Mouse (Mus musculus) erythroid progenitor cell, adult 5-6 weeks (primary cell): ENCODE data around the gene Gzma. TPM values are rescaled to one million over a fixed set of nuclear protein-coding genes. Genes with fewer than 3 reads are reported as not detected.

Experiments used
- ATAC-seq: replicated peaks from 2 replicates; pipeline ENCODE4 v1.8.0; 2016; ENCODE audit warnings: moderate number of reproducible peaks, mild to moderate bottlenecking, moderate TSS enrichment, inconsistent platforms; ENCODE audit not compliant: poor library complexity, low FRiP score, severe bottlenecking
- total RNA-seq, 2 experiments: library from RNA; stranded (forward) in 1 of 2; stranded (reverse) in 1 of 2; fragments of 150-400 nt in 1 of 2; fragments of 186-747, 209-891 nt in 1 of 2; gene quantifications; 2 replicates each; pipeline versions ENCODE4 v1.2.3 to v1.2.4; 2015 to 2017; ENCODE audit warnings: low replicate concordance in 2 of 2

The Gzma gene
- total RNA-seq (2015; ENCODE audit: low replicate concordance): 7.5 and 9.0 TPM in 2 replicates
- 0.91 and 11.7 TPM in 2 replicates for total RNA-seq (2017; ENCODE audit: low replicate concordance)

DNA sequence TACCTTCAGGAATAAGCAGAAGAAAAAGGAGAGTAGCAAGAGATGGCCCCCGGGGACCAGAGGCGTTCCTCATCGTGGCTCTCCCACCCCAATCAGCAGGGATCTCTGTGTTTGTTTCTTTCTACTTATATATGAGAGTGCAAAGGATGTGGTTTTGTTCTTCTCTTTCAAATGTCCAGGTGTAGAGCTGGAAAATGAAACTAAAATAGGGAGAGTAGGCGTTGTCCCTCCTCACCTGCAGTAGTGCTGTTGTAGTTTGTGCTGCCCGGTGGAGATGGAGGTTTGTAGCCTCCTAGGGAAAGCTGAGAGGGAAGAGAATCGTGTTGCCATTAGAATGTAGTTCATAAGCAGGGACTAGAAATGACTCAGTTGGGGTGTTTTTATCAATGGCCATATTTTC is at the start of gene Gzma:
Gzma (minus strand) TSS at position 103 of the 400 bp plus-strand sequence.
- no peak for ATAC-seq

- no peak for ATAC-seq
These were observed 38.8 kb upstream of the Gzma start for GRCm38 (mm10) chr13:113139597-113139996.

DNA sequence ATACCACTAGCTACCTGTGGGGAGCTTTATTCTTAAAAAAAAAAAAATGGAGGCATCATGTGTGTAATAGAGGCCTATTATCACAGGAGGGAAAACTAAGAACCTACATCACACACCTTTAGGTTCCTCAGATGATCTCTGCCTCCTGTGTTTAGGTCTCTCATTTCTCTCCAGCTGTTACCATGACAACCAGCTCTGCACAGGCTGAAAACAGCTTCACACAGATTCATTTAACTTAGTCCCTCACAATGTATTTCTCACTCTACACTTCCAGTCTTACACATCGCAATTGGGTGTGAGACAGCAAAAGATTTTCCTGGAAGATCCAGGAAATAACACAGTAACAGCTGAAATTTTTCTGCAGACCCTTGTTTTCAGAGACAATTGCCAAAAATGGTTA is 29.2 kb upstream of the Gzma start:
- no peak for ATAC-seq

DNA sequence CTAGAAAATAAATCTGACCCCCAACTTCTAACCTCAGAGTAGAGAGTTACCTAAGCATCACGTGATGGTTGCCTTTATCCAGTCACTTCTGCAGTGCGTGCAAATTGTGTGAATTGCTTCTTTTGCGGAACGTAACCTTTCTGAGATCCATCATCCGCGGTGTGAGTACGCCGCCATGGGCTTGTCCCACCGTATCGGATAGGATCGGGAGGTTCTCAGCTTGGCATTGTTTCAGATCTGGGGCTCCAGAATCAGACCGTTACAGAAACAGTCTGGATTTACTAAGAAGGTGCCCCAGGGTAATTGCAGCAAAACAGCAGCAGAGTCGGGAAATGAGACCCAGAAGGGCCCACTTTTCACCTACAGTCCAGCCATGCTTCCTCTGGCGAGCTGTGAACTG is 20.5 kb upstream of the Gzma start:
- ATAC-seq: no peak

- no peak for ATAC-seq
These were observed 19.8 kb upstream of the Gzma start for GRCm38 (mm10) chr13:113120324-113121237.

DNA sequence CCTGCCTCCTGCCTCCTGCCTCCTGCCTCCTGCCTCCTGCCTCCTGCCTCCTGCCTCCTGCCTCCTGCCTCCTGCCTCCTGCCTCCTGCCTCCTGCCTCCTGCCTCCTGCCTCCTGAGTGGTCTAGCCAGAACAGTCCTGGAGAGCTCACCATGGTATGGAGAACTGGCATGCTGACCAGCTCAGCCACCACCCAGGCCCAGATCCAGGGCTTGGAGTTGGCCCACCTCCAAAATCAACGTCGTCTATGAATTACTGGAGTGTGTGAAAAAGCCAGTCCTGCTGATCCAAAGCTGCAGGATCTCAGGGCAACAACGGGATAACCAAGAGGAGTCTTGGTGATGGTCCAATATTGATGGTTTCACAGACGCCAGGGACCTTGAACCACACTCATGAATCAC is 18.2 kb upstream of the Gzma start:
- ATAC-seq: no peak

- ATAC-seq: no peak
These were observed 4.0 kb upstream of the Gzma start for GRCm38 (mm10) chr13:113104759-113105158.

DNA sequence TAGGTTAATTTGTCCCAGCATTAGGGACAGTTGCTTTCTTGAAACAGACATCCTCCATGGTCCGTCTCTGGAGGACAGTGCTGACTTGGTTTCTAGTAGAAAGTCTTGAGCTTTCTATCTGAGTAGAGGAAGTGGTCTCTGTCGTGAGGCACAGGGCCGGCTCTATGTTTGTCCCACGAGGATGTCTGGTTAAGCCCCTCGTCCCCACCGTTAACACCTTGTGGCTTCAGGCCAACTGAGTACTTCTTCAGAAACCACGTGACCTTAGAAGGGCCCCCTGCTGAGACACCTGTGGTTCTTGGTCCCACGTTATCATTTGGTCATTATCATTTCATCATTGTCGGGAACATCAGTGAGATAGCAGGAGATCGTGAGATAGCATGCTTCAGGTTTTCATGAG is 1.0 kb upstream of the Gzma start:
- no peak for ATAC-seq

- no peak for ATAC-seq
These were observed 2.4 kb downstream of the Gzma start for GRCm38 (mm10) chr13:113098406-113098805.

- ATAC-seq: no peak
These were observed 3.8 kb downstream of the Gzma start for GRCm38 (mm10) chr13:113097011-113097410.

DNA sequence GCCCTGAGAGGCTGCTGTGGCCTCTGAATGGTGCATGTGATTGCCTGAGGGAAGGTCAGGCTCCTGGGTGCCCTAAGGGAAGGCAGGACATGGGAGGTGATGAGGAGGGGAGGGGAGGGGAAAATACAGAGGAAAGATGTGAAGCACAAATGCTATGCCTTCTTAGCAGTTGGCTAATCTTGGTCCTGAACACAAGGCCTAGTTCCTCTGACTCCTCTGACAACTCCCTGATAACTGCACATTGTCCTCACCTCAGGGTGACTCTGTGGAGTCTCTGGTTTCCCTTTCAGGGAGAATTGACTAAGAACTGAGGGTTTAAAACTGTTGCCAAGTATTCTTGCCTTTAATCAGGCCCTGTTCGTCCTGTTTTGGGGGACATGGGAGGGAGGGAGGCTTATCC is 6.2 kb downstream of the Gzma start:
- ATAC-seq: no peak

DNA sequence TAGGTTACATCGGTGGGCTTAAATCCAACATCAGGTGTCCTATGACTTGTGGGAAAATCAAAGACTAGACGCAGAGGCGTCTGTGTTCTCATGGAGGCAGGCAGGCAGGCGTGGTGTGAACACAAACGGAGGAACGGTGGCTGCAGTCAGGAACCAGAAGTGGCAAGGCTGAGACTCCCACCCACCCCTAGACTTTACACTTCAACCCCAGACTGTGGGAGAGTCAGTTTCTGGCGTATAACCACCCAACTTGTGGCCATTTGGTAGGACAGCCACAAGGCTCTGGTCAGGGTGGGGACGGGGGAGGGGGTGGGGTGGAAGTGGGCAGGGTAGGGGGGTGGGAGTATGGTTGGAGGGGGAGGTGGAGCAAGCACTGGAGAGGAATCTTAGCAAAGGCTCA is 10.3 kb downstream of the Gzma start:
- no peak for ATAC-seq

GRCm38 (mm10) chr13:113087226-113088017 is 13.4 kb downstream of the Gzma start:
- no peak for ATAC-seq

DNA sequence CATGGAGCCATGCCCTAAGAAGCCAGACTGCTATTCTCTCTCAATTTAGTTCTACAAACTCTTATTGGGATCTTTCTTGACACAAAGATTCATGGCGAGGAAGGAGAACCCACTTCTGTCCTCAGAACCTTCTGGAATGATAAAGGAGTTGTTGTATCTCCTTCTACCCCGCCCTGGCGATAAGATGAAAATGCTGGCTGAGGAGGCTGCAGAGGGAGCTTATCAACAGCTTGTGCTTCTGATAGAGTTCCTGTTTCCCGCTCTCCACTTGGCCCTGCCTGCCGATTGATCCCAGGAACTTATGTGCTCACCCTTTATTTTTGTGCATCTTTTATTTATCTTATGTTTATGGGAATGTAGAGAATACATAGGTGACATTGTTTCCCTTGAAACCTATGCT is 16.0 kb downstream of the Gzma start:
- no peak for ATAC-seq

GRCm38 (mm10) chr13:113082101-113082500 is 18.7 kb downstream of the Gzma start:
- no peak for ATAC-seq

DNA sequence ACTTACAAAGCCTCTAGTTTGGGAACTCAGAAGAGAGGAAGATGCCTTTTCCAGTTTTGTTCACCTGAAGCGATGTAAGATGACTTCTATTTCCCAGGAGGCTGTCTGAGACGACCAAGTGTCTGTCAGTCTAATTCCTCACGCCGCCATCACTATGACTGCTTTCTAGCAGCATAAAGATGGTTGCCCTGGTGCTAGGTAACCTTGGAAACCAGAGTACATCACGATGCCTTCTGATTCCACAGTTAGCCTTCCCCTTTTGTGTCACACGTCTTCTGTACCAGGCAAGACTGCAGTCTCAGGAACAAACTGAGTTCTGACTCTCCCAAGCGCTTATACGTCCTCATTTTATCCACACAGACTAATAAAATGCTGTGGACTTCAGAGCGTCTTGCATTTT is 21.8 kb downstream of the Gzma start:
- no peak for ATAC-seq

- no peak for ATAC-seq
These were observed 36.2 kb downstream of the Gzma start for GRCm38 (mm10) chr13:113064542-113064941.

- no peak for ATAC-seq
These were observed 39.0 kb downstream of the Gzma start for GRCm38 (mm10) chr13:113061746-113062145.

GRCm38 (mm10) chr13:113055826-113056225 is 45.0 kb downstream of the Gzma start:
- ATAC-seq: no peak

GRCm38 (mm10) chr13:113054230-113054629 is 46.6 kb downstream of the Gzma start:
- no peak for ATAC-seq

GRCm38 (mm10) chr13:113047647-113048046 is 53.1 kb downstream of the Gzma start:
- no peak for ATAC-seq
